Mouse (Mus musculus): ENCODE measurements around the gene Dnah2. TPM values are rescaled to one million over a fixed set of nuclear protein-coding genes. Genes with fewer than 3 reads are reported as not detected.
"Not testable (repeated sequence)": the region's sequence is repeated elsewhere in the genome, so short reads cannot be mapped to it uniquely, and the experiment has no call there.

The Dnah2 gene
- total RNA-seq, 1 experiment from 2014 or later, result 0.12 TPM

DNA sequence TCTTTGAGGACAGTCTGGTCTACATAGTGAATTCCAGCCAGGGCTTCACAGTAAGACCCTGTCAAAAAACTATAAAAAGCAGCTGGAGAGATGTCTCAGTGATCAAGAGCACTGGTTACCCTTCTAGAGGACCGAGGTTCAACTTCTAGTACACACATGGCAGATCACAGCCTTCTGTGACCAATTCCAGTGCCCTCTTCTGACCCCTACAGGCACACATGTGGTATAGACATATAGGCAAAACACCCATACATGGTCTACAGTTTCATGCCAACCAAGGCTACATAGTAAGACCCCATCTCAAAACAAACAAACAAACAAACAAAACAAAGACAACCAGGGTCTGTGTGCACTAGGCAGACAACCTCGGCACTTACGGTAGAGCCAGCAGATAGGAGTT is 26.3 kb upstream of the Dnah2 start:
- ATAC-seq (ENCODE audit: extremely low read depth, insufficient number of reproducible peaks, low FRiP score, poor library complexity, severe bottlenecking), result no peak

DNA sequence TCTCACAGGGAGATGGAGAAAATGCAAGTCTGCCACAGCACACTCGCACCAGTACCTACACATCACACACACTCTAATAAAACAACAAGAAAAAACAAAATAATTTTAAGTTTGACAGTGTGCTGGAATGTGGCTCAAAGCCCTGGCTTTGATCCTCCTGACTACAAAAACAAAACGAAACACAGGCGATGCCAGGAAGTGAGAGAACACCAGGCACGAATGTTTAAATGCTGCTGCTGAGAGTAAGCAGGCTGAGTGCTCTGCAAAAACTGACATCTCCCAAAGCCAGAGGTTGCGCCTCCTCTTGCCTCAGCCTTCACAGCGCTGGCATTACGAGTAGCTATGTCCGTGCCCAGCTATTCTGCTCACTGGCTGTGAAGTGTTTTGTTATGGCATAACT is 16.2 kb upstream of the Dnah2 start:
- no peak for ATAC-seq (ENCODE audit: extremely low read depth, insufficient number of reproducible peaks, low FRiP score, poor library complexity, severe bottlenecking)

- no peak for ATAC-seq (ENCODE audit: extremely low read depth, insufficient number of reproducible peaks, low FRiP score, poor library complexity, severe bottlenecking)
Observed at GRCm38 (mm10) chr11:69564391-69564790, 15.5 kb upstream of the Dnah2 start.

GRCm38 (mm10) chr11:69563373-69563772 is 14.5 kb upstream of the Dnah2 start:
- no peak for ATAC-seq (ENCODE audit: extremely low read depth, insufficient number of reproducible peaks, low FRiP score, poor library complexity, severe bottlenecking)

DNA sequence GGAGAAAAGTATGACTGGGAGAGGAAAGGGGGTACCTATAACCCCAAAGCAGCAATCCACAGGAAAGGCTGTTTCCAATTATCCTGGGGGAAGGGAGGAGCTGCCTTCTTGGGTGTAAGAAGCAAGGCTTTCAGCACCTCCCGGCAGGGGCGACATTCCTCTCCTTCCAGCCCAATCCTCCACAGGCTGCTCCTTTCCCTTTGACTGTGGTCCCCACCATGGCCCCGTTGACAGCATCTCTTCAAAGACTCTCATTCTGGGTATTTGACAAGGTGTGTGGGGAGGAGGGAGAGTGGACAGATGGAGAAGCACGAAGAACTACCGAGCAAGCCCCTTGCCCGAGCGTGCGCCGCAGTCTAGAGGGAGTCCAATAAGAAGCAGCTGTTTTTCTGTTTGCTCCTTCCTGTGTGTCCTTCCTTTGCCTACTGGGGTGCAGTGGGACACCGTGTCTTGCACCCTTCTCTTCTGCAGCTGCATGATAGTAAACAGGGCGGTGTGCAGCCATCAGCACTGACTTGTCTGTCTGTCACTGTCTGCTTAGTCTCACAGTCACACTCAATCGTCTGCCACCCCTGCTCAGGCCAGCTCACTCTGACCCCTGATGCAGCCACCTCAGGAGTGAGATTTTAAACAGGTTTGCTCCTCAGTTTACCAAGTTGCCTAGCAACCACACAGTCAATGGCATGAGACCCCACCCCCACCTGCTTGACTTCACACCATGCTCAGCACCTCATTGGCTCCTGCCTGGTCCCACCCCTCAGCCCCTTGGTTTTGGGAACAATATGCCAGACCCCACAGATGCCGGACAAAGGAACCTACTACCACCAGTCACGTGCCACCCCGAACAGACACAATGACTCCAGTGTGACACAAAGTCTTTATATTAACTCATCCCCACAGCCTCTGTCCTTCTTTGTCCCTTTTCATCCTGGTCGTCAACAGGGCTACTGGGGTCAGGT is 12.3 kb upstream of the Dnah2 start:
- ATAC-seq (ENCODE audit: extremely low read depth, insufficient number of reproducible peaks, low FRiP score, poor library complexity, severe bottlenecking), result no peak

DNA sequence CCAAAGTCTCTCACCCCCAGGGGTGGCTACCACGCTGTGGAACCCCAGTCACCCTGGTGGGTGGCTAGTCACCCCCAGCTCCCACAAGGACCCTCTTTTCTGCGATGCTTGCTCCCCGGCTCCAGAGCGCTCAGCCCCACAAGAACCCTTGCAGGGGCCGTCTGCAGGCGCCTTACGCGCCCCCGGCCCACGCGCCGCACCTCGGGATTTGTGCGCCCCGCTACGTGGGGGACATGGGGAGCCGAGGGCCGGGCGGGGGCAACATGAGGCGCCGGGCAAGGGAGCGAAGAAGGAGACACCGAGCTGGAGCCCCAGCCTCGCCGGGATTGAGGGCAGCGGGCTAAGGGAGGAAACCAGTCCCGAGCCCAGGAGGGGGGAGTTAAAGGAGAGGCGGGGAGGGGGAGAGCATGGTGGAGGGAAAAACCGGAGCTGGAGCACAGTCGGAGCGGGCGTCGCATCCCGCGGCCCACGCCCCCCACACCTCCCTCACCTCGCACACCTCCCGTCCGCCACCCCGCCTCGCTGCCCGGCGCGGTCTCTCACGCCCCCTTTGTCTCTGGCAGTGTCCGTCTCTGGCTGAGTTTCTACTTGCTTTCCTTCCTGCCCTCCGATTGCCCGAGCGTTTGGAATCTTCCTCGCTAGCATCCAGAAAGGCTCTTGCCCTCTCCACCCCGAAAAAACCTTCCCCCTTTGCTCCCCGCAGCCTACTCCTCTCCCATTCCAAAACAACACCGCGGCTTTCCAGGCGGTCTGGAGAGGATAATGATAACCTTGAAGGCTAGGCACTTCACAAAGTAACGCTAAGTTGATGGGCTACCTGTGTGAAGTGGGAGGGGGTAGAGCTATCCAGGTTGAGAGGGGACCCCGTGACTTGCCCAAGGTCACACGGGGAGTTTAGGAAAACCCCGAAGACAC is 11.2 kb upstream of the Dnah2 start, which contains the start of gene Efnb3:
Gene Efnb3 (minus strand): TSS at position 355 of the 915 bp plus-strand sequence.
- ATAC-seq (ENCODE audit: extremely low read depth, insufficient number of reproducible peaks, low FRiP score, poor library complexity, severe bottlenecking), result no peak

DNA sequence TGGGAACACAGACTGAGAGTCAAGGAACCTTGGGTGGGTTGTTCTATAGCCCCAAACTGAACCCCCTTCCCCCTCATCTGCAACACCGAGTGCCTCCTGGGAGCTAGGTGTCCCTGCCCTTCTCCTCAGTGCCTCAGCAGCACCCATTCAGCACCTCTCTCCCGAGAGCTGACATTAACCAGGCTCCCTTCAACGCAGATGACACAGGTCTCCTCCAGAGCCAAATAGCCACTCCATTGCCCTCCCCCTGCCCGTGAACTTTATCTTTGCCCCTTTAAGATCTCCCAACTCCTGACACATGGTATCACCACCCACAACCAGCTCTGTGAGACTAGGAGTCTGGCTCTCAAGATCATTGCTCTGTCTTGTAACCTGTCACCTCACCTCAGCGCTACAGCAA is 10.3 kb upstream of the Dnah2 start:
- ATAC-seq (ENCODE audit: extremely low read depth, insufficient number of reproducible peaks, low FRiP score, poor library complexity, severe bottlenecking), result no peak

DNA sequence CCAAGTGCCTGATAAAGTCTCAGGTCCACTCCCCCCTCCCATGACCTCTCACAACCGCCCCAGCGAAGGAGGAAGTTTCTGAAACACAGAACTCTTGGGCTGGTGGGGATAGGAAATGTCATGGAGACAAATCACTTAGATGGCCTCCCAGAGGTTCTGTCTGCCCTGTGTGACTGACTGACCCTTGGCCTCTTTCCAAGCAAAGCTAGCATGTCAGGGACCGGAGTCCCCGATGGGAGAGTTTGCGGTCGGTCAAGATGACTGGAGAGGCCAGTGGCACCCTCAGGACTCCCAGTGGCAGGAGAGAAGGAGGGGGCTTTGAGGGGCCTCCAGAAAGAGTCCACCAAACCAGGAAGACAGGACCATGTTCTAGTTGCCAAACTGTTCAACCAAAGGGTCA is 9.8 kb upstream of the Dnah2 start:
- no peak for ATAC-seq (ENCODE audit: extremely low read depth, insufficient number of reproducible peaks, low FRiP score, poor library complexity, severe bottlenecking)

DNA sequence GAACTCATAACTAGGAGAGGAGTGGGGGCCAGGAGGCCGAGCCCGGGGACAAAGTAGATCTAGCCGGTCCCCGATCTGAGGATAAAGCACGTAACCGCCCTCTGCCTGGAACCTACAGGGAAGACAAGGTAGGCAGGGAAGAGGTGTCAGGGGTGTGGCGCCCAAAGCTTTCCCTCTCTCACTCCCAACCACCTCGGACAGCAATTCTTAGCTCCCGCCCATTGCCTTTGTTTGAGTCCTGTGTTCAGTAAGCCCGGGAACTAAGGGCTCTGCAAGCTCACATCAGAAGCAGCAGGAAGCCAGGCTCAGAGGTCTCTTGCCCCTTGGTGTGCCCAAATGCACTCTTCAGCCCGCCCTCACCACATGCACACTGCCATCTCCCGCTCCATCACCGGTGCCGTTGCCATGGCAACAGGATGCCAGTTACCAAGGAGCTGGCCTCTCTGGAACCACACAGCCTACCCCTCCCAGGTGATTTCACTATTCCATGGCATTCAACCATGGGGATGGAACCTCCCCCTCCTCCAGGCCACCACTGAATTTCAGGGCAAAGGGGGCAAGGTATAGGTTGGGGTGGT is 8.6 kb upstream of the Dnah2 start:
- ATAC-seq (ENCODE audit: extremely low read depth, insufficient number of reproducible peaks, low FRiP score, poor library complexity, severe bottlenecking), result no peak

- no peak for ATAC-seq (ENCODE audit: extremely low read depth, insufficient number of reproducible peaks, low FRiP score, poor library complexity, severe bottlenecking)
Observed at GRCm38 (mm10) chr11:69554539-69555140, 5.7 kb upstream of the Dnah2 start.

- ATAC-seq (ENCODE audit: extremely low read depth, insufficient number of reproducible peaks, low FRiP score, poor library complexity, severe bottlenecking), result no peak
Observed at GRCm38 (mm10) chr11:69553341-69553721, 4.4 kb upstream of the Dnah2 start.

- no peak for ATAC-seq (ENCODE audit: extremely low read depth, insufficient number of reproducible peaks, low FRiP score, poor library complexity, severe bottlenecking)
Observed at GRCm38 (mm10) chr11:69552622-69553340, 3.9 kb upstream of the Dnah2 start.

GRCm38 (mm10) chr11:69551310-69551709 is 2.4 kb upstream of the Dnah2 start:
- no peak for ATAC-seq (ENCODE audit: extremely low read depth, insufficient number of reproducible peaks, low FRiP score, poor library complexity, severe bottlenecking)

DNA sequence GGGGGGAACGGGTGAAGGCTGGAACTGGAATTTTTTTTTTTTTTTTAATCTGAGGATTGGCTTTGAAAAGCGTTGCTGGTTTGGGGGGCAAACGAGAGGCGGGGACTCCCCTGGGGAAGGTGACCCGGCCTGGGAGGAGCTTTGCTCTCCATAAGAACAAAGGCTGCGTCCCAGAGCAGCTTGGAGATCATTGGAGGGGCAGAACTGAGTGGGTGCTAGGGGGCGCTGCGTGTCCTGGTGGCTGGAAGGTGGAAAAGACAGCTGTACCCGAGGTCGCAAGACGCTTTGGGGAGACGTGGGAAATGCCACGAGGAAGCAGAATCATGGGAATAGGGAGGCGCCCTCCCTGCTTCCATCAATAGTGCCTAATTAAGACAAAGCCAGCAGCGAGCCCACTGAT is 1.8 kb downstream of the Dnah2 start:
- no peak for ATAC-seq (ENCODE audit: extremely low read depth, insufficient number of reproducible peaks, low FRiP score, poor library complexity, severe bottlenecking)

GRCm38 (mm10) chr11:69546423-69547053 is 2.4 kb downstream of the Dnah2 start:
- ATAC-seq (ENCODE audit: extremely low read depth, insufficient number of reproducible peaks, low FRiP score, poor library complexity, severe bottlenecking), result no peak

DNA sequence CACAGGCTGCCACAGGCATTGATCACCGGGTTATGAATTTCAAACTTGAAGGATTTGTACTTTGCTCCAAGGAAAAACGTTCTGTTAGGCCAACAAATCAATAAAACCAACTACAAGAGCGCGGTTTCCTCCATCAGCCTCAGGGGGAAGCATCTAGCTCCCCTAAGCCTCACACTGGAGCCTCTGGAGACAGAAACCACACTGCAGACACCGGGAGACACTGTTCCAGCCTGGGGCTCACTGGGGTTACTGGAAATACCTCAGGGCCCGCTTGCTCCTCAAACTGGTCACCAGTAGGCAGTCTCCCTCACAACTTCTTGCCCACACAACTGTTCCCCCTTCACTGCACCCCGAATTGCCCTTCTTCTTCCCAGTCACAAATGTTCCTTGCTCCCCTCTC is 3.0 kb downstream of the Dnah2 start:
- no peak for ATAC-seq (ENCODE audit: extremely low read depth, insufficient number of reproducible peaks, low FRiP score, poor library complexity, severe bottlenecking)

DNA sequence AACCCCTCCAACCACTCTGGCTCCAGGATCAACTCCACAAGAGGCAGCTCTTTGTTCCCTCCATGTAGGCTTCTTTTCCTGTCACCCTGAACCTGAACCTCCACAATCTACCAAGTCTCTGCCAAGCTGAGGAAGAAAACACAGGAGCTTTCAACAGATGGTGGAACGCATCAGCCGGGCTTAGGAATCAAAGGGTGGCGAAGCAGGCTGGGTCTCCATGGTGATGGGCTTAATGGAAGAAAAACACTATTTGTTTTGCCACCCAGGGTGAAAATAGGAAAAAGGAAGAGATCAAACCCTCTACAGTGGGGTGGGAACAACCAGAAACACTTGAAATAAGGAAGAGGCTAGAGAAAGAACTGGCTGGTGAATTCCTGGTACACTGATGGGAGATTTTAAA is 5.3 kb downstream of the Dnah2 start:
- ATAC-seq (ENCODE audit: extremely low read depth, insufficient number of reproducible peaks, low FRiP score, poor library complexity, severe bottlenecking), result no peak

DNA sequence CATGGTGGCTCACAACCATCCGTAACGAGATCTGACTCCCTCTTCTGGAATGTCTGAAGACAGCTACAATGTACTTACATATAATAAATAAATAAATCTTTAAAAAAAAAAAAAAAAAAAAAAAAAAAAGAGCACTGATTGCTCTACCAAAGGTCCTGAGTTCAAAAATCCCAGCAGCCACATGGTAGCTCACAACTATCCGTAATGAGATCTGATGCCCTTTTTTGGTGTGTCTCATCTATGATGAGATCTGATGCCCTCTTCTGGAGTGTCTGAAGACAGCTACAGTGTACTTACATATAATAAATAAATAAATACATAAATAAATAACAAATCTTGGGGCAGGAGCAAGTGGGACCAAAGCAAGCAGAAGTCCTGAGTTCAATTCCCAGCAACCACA is 7.2 kb downstream of the Dnah2 start:
- not testable (repeated sequence) for ATAC-seq (ENCODE audit: extremely low read depth, insufficient number of reproducible peaks, low FRiP score, poor library complexity, severe bottlenecking)
